Mouse (Mus musculus): ENCODE data around the gene Zcchc3.
A peak's percentile ranks its signal among the peaks of the same experiment; 100 is the strongest.
"Not testable (repeated sequence)": the region's sequence is repeated elsewhere in the genome, so short reads cannot be mapped to it uniquely, and the experiment has no call there.

Gene Zcchc3

DNA sequence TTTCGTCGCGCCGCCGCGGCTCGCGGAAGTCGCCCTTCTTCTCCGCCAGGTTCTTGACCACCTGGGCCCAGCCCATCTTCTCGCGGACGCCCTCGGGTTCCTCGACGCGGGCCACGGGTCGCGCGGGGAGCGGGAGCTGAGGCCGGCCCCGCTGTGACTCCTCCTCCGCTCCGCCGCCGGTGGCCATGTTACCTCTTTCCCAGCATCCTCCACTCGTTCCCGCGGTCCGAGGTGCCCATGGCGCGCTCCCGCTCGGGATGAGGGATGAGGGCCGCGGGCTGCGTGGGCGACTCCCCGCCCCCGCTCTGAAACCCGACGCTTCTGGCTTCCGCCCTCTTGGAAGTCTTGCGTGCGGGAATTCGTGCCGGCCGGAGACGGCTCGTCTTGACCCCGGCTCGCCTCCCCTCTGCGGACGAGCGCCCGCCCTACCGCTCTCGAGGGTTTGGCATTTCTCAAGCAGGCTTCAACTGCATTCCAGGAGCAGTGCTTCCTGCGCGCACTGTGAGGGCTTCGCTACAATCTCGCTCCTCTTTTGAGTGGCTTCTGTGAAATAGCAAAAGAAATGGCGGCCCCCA, at the start of gene Zcchc3:
TSS of gene Zcchc3 (minus strand) at position 437 of the 575 bp plus-strand sequence.
- DNase-seq (ENCODE audit: low spot score in 2 of 2), result peak; percentile 81 to 82

DNA sequence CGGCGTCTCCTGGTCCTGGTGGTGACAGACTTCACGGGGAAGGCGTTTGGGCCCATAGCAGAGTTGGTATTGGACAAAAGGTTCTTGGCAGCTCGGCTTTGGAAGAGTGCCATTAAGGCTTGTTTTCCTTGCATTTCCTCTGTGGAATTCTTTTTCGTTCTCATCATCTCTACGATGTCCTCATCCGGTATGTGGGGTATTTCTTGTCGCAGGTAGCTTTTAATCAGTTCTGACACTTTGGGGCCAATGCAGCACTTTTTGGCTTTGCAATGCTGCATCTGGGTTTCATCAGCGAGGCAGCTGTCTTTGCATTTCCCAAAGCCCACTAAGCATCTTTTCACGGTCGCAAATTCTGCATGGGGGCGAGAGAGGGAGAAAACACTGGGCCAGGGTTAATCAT, 44.4 kb upstream of the Zcchc3 start:
- no peak for DNase-seq (ENCODE audit: low spot score in 2 of 2)

- DNase-seq (ENCODE audit: low spot score in 2 of 2), result no peak
These were observed 37.4 kb upstream of the Zcchc3 start for GRCm38 (mm10) chr2:152452101-152452781.

DNA sequence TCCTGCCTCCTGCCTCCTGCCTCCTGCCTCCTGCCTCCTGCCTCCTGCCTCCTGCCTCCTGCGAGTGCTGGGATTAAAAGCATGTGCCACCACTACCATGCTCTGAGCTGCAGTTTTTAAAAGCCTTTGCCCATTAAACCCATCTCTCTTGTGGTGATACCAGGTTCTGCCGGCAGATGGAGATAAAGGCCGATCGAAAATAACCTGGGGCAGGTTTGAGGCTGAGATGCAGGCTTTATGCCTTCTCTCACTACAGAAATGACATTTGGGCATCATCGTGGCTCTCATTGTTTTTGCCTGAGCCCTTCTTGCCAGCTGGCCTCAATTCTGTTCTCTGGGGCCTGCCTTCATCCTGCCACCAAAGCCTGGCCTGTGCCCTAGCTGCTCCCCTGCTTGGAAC, 35.4 kb upstream of the Zcchc3 start:
- DNase-seq (ENCODE audit: low spot score in 2 of 2), result peak in 1 of 2 experiments; percentile 50

DNA sequence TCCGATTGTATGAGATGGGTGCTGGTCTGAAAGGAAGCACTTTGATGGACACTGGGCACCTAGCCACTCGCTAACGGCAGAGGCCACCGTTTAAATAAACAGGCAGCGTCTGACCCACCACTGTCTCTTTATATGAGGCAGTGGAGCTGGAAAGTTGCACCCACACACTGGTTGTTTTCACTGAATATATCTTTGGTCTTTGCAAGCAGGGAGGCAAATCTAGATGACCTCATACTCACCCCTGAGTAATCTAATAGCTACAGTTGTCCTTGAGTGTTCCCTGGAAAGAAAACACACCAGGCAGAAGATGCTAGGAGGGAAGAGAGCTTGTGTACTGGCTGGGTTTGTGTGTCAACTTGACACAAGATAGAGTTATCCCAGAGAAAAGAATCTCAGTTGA, 32.6 kb upstream of the Zcchc3 start:
- DNase-seq (ENCODE audit: low spot score in 2 of 2), result no peak

DNA sequence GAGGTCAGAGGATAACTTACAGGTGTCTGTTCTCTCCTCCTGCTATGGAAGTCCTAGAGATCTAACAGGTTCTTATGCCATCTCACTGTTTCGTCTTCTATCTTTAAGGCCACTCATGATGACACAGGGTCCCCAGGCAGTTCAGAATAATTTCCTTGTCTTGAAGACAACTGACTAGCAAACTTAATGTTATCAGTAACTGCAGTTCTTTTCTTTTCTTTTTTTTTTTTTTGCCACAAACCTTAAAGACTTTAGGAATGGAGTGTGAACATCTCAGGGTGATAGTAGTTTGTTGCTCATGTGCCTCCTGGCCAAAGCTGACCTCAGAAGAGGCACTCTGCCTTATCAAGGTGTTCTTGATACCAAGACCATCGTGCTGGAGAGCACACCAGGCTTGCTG, 31.8 kb upstream of the Zcchc3 start:
- DNase-seq (ENCODE audit: low spot score in 2 of 2), result no peak

GRCm38 (mm10) chr2:152443281-152443680, 28.5 kb upstream of the Zcchc3 start:
- DNase-seq (ENCODE audit: low spot score in 2 of 2), result no peak

DNA sequence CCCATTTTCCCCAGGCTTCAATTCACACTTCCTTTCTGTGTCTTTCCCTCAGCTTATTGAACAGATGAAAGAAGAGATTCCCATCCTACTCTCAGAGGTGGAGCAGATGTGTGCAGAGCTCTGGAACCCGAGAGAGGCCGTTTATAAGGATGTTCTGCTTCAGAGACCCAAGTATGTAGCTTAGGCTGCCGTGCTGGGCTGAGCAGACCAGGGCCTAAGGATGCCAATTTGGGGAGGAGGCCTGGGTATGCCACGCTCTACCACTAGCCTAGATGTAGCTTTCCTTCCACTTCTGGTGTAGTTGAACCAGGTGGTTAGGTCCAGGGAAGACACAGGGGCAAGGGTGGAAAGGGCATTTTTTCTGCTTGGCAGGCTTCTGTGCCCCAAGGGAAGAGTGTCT, 27.5 kb upstream of the Zcchc3 start:
- no peak for DNase-seq (ENCODE audit: low spot score in 2 of 2)

DNA sequence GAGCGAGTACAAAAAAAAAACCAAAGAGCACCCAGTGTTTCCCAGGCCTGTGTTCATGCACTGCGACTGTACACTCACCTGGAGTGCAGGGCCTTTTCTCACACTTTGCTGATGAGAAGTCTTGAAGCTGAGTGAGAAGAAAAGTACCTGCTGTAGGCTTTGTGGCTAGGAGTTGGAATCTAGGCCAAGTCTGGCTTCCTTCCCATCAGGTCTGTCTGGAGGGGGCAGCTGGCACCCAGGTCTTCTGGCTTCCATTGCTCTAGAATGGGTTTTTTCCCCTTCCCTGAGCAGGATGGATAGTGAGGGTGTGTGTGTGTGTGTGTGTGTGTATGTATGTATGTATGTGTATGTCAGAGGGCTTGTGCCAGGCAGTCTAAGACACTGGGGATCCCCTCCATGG, 25.0 kb upstream of the Zcchc3 start:
- no peak for DNase-seq (ENCODE audit: low spot score in 2 of 2)

GRCm38 (mm10) chr2:152438963-152439362, 24.1 kb upstream of the Zcchc3 start:
- no peak for DNase-seq (ENCODE audit: low spot score in 2 of 2)

DNA sequence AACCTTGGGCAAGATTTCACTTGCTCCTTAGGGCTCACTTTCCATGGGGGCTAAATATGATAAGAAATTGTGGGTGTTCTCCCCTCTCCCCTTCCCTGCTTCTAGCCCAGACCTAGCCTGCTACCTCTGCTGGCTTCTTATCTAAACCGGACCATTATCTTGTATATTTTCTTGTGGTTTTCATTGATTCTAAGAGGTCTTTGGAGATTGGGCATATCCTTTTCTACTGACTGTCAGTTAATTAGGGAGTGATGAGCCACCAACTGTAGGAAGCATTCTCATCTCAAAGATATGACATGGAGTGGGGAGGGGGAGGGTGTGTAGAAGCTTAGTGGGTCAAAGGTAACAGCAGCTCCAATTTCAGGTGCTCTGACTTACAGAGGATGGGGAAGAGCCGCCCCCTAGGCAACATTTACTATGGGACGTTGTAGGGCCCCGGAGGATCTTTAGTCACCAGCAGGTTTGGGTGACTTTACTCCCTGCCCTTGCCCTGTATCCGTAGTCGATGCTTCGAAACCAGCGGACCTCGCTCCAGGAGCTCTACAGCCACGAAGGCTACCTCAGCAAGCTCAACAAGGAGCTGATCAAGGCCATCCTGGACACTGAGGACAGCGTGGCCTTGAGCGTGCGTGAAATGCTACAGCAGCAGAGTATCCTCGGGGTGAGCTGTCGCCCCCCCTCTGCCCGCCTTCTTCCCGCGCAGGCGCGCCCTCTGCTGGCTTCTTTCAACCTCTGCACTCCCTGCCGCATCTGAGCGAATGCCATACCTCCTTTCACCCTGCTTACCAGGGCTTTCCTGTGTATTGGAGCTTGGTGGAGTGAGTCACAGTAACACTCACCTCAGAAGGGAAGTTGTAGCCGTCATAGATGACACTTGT, 22.4 kb upstream of the Zcchc3 start:
- peak; percentile 71 to 73 for DNase-seq (ENCODE audit: low spot score in 2 of 2)

DNA sequence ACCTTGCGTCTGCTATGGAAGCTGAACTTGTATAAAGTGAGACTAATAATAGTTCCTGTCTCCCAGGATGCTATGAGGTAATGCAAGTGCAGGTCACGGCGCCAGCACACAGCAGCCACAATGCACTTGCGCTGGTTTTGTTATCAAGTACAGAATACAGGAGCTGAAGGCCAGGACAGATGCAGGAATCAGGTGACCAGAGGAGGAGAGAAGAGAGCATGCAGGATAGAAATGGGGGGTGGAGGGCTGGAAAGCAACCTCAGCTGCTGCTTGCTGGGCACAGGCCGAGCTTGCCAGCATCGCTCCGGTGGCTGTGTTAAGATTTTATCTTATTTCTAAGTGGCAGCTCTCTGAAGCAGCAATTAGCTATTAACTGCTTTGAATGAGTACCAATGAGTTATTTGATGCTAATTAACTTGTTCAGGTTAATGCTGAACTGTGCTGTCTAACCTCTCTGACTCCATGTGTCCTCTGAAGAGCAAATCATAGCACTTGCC, 21.6 kb upstream of the Zcchc3 start:
- DNase-seq (ENCODE audit: low spot score in 2 of 2), result no peak

- DNase-seq (ENCODE audit: low spot score in 2 of 2), result not testable (repeated sequence)
These were observed 13.7 kb upstream of the Zcchc3 start for GRCm38 (mm10) chr2:152428481-152428880.

DNA sequence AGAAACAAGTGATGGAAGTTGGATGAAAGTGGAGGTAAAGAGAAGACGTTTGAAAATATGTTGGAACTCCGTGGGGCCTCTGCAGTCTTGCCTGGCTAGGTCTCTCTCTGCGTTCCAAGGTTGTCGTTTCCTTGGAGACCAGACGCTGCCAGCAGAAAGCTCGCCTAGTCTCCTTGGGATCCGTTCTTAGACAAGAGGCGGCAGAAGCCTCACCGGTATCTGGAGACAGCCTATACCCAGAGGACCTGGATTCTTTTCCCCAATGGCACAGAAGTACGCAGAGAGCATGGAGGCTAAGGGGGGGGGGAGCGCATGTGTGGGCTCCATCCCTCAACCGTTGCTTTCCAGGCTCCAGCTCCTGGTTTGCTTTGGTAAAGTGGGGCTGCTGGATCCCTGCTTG, 12.7 kb upstream of the Zcchc3 start:
- no peak for DNase-seq (ENCODE audit: low spot score in 2 of 2)

GRCm38 (mm10) chr2:152415786-152416185, 959 bp upstream of the Zcchc3 start:
- DNase-seq (ENCODE audit: low spot score in 2 of 2), result no peak

DNA sequence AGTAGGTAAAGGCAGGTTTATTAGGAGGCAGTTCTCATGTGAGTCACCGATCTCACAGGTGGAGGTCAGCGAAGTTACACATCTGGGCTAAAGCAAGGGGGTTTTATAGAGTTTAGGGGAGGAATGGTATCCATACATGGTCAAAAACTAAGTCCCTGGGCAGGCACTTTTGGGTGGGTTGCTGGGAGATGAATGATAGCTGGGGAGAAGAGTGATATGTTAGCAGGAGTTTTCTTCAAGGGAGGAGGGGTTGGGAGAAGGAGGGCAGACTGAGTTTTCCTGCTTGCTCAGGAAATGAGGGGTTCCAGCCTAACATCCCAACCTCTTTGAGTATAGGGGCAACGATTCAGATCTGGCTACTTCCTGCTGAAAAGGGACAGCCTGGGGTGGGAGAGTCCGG, 460 bp upstream of the Zcchc3 start, which contains the start of gene 6820408C15Rik:
TSS of gene 6820408C15Rik (plus strand) at position 301 of the 400 bp plus-strand sequence.
- DNase-seq (ENCODE audit: low spot score in 2 of 2), result no peak

DNA sequence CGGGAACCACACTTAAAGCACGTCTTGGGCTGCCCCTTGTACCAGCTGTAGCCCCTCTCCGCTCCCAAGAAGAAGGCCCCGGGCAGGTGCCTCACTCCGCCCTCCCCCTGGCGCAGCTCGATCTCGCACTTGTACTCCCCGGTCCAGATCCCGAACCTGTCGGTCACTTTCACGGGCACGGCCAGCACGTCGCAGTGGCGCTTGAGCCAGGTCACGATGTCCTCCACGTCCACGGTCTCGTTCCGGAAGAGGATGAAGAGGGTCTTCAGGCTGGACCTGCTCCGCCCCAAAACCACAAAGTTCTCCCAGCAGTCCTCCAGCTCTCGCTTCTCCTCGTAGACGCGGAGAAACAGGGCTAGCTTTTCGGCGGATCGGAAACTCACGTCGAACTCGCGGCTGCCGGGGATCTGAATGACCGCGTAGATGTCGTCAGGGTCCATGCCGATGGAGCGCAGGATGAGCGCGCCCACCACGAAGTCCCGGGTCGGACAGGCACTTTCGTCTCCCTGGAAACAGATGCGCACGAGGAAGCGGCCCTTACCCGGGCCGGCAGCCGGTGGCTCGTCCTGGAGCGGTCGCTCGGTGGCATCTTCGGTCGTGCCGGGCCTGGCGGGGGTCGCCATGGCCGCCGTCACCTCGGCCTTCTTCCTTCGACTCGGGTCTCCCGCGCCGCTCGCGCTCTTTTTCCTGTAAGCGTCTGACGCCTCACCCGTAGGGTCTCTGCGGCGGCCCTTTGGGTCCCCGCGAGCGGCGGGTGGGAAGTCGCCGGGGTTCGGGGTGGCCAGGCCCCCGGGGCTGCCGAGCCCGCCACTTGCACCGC, 852 bp downstream of the Zcchc3 start:
- peak; percentile 11 to 60 for DNase-seq (ENCODE audit: low spot score in 2 of 2)

GRCm38 (mm10) chr2:152413158-152413764, 1.6 kb downstream of the Zcchc3 start:
- no peak for DNase-seq (ENCODE audit: low spot score in 2 of 2)

DNA sequence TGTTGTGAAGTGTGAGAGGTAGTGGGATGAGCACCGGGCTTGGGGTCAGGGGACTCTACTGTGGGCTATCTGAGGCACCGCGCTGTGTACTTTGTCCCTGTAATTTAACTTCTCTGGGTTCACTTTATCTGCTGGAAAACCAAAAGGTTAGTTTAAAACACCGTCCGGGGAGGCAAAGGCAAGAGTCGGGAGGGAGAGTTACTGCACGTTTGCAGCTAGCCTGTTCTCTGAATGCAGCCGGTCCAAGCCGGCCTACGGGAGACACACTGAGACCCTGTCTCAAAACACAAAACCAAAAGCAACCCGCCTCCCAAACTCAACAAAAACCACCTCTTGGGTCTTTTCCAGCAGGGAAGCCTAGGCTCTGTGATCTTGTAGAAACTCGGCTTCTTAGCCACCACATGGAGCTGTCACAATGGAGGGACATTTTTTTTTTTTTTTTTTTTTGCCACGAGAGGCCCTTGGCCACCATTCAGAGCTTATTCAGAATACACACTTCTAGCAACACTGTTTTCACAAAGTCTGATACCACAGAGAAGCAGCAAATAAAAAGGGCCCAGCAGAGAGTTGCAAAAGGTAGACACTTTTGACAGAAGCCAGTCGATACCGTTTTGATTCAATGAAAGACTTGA, 2.2 kb downstream of the Zcchc3 start:
- no peak for DNase-seq (ENCODE audit: low spot score in 2 of 2)

DNA sequence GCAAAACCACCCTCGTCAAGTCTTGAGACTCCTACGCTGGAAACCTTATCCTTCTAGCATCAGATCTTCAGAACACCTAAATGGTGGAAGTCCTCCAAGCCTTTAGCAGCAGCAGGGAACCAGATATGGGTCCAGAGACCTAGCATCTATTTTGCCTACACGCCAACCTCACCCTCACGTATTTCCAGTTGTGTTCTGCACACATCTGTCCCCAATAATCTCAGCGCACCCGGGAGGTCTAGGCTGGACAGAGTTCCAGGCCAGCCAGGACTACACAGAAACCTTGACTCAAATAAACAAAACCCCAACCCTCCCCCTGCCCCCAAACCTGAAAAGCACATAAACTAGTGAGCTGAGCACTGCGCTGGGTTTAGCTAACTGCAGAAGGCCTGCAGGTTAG, 3.4 kb downstream of the Zcchc3 start:
- no peak for DNase-seq (ENCODE audit: low spot score in 2 of 2)

- peak in 1 of 2 experiments; percentile 59 for DNase-seq (ENCODE audit: low spot score in 2 of 2)
These were observed 3.9 kb downstream of the Zcchc3 start for GRCm38 (mm10) chr2:152410971-152411371.

Measured in urinary bladder, adult 18-20 months (tissue).